Mouse (Mus musculus): ENCODE measurements around the gene Gli2.

The Gli2 gene

DNA sequence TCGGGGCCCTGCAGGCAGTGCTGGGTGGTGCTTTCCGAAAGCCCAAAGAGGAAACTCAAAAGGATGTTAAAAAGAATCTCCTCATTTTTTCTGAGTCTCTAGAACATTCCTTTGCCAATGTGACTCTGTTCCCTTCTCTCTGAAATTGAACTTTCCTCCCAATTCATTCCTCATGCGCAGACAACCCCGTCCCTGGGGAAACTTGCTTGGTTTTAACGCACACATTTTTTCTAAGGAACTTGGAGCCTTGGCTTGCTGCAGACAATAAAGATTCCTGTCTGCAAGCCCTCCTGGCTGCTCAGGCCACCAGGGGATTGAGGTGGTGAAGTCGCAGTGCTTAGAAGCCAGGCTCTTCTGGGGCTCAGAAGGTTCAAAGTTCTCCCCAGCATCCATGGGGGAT, 117.9 kb downstream of the Gli2 start:
- no peak for DNase-seq

DNA sequence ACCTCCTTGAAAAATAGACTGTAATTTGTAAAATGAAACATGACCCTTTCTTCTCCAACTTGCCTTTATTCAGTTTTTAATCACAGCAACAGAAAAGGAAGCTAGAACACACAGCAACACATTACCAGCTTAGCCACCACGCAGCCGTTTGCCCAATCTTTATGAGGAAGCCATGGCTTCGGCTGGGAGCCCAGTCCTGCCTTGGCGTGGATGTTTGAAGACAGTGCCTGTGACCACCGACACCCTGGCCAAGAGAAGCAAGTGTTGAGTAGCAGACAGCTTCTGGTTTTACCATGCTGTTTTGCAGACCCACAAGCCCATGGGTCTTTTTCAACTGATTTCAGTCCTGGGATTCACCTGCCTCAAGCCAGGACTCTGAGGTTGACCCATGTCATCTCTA, 121.3 kb downstream of the Gli2 start:
- DNase-seq: no peak

- DNase-seq: no peak
Measured at GRCm38 (mm10) chr1:118927543-118928354, 125.7 kb downstream of the Gli2 start.

GRCm38 (mm10) chr1:118926556-118926955, 126.9 kb downstream of the Gli2 start:
- no peak for DNase-seq

DNA sequence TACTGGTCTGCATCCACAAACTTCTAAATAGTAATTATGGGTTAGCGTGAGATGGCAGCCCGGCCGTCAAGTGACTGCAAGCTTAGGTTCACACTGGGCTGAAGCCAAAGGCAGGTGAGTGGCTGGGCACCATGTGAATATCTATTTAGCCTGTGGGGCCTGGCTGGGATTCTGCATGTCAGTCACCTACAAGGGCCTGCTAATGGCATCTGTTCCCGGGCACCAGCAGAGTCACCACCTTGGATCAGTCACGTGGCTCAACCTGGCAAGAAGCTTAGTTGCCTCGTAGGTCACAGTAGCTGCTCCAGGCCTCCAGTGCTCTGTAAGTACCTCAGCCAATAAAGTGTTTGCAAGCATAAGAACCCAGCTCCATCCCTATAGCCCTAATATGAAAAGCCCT, 131.2 kb downstream of the Gli2 start:
- no peak for DNase-seq

DNA sequence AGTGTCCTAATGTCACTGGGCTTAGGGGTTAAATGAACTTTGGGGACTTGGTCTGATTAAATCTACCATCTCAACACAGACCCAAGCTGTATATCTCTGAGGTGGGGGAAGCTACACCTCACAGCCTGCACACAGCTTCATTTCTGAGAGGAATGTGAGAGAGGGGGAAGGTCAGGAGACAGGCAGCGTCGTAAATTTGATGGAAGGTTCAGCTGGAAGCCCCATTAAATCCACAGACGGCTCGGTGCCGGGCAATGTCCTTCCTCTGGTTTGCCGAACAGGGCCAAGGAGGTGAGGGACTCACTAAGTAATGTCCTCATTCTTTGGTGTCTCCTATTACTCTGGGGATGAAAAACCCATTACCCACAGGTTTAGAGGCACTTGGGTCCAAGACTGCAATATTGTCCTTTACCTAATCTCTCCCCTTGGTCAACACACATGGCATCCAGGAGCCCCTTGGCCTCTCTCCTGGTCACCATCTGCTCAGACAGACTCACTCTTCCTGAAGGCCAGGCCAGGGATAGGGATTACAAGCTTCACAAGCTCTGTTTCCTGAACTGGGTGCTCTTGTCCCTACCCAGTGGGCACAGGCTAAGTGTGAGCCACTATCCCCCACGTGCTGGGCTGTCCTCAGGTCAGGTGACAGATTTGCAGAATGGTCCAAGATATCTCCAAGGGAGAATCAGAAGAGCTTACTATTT, 135.7 kb downstream of the Gli2 start:
- DNase-seq: no peak

- no peak for DNase-seq
Measured at GRCm38 (mm10) chr1:118916477-118917075, 136.8 kb downstream of the Gli2 start.

DNA sequence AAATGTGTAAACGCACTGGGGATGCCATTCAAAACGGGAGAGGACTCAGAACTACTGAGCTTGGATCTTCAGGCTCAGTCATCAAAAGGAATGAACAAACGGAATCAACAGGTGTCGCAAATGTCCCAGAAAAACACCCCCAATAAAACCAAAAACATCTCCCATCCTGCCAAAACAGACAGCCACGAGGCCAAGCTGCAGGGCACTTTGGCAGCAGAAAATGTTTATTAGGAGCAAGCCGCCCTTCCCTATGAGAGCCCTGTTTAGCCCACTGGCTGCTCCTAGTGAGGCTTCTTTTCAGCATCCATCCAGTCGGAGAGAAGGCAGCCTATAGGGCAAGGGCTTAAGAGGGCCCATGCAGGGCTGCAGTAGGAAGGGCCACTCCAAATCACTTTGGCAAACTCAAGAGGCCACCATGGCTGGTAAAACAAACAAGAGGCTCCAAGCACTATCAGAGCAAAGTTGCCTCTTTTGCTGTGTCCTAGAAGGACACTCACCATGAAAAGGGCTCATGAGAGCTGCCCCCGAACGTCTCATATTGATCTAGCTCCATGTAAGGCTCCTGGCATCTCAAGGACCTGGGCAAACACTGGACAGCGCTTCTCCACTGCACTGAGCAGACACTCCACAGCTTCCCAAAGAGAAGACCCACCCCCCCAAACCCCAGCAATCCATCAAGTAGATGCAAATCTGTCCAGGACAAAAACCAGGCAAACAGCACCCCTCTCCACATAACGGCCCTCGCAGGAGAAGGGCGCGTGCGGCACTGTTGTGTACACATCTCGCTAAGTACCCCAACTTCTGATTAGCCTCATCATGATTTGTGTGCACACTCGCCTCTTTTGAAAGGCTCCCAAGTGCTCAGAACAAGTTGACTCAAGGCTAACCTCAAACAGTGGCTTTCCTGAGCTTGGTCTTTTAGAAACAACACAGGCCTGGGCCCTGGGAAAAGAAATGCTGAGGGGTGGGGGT, 139.7 kb downstream of the Gli2 start:
- no peak for DNase-seq

GRCm38 (mm10) chr1:118912929-118913328, 140.5 kb downstream of the Gli2 start:
- no peak for DNase-seq

- DNase-seq: no peak
Measured at GRCm38 (mm10) chr1:118911427-118911727, 142.0 kb downstream of the Gli2 start.

- DNase-seq: no peak
Measured at GRCm38 (mm10) chr1:118910693-118911426, 142.6 kb downstream of the Gli2 start.

- DNase-seq: peak; percentile 20
Measured at GRCm38 (mm10) chr1:118909051-118909450, 144.4 kb downstream of the Gli2 start.

DNA sequence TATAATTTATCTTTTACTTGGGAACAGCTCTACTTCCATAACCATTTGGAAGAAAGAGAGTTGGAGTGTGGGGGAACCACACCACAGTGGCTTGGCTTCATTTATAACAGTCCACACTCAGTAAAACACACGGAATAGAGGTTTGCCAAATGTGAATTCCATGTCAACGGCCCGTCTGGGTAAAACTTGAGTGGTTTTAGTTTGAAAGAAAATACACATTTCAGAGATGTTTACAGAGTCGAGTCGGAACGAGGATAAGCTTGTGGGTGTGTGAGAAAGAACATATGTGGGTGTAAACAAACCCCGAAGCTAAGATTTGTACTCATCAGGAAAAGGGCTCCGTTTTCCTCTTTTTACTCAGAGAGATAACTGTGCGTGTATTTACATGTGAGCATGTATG, 145.8 kb downstream of the Gli2 start:
- DNase-seq: peak; percentile 27

GRCm38 (mm10) chr1:118905319-118905718, 148.1 kb downstream of the Gli2 start:
- DNase-seq: no peak

GRCm38 (mm10) chr1:118904909-118905308, 148.5 kb downstream of the Gli2 start:
- DNase-seq: no peak

- DNase-seq: no peak
Measured at GRCm38 (mm10) chr1:118904431-118904830, 149.0 kb downstream of the Gli2 start.

DNA sequence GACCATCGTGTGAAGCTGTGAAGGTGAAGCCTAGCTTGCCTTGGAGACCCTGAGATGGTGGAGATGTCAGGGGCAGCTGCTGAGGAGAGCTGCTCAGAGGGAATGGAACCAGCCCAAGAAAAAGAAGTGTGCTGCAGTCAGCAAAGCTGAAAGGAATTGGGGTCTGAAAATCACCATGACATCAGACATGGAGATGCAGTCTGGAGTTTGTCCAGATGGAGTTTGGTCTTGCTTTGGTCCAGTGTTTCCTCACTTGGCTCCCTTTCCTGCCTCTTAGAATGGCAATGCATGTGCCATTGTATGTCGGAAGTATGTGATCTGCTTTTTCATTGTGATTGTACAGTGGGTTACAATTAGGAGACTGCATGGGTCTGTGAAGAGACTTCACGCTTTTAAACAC, 149.7 kb downstream of the Gli2 start:
- no peak for DNase-seq

DNA sequence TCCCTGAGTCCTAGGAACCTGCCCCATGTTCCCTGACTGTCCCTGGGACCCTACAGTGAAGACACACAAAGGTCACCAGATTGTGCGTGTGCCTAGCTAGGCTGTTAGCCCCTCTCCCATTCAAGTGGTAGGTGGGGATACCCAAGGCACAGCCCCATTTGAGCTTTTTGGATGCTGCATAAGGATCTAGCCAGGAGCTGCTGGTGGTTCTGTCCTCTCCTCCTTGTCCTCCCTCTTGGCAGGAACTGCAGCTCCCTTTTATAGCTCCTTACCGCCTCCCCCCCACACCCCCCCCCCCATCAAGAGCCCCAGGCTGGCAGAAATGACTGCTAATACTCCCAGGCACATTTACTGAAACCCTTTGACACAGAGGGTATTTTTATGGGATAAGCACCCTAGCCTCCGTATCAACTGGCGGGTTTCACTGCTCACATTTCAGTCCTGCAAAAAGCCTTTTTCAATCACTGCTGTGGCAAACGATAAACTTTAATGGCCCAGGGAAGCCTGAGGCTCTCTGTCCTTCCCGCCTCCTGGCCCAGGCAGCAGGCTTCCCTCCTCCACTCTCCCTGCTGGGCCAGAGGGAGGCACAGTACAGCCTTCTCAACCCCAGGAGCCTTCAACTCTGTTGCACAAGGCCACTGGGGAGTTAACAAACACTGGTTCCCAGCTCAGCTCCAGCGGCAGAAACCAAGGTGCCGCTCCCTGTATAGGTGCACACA, 151.4 kb downstream of the Gli2 start:
- DNase-seq: no peak

DNA sequence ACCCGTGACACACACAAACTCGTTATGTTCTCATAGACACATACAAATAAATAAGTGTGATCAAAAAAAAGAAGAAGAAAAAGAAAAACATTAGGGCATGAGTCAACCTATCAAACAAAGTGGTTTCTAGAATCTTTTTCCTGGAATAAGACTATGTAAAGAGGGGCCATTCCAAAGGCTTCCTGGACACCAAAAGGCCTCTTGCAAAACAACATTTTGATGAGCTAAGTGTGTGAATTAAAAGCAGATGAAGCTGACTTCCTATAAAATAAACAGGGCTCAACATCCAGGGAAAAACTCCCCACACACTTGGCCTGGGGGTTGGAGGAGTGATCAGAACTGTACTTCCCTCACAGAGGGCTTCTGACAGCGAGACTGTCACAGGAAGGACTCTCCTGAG, 155.1 kb downstream of the Gli2 start:
- DNase-seq: no peak

DNA sequence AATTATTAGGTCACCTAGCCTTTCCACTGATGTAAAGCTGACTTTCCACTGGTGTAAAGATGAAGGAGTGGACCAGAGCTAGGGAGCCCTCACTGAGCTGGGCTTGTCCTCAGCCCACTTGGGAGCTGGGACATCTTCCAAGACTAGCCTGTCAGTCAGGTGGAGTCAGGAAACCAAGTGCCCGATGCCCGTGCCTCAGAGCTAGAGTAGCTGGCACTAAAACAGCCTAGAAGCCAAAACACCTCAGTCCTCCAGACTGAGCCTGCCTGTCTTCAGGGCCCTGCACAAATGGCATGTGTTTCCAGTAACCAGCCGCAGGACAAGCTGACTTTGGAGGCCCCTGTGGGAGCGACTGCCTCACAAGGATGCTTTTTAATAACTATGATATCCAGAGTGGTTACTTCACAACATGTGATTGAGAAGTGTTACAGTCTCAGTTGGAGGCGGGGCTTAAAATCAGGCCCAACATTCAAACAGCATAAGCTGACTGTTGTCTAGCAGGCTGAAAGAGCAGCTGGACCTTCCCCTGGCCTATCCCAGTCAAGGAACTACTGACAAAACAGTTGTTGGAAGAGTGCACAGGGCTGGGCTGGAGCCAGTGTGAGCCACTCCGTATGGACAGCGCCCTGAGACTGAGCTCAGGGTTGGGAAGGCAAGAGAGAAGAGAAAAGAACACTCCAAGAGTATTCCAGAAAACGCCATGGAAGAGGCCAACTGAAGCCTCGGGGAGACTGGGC, 158.2 kb downstream of the Gli2 start:
- no peak for DNase-seq

DNA sequence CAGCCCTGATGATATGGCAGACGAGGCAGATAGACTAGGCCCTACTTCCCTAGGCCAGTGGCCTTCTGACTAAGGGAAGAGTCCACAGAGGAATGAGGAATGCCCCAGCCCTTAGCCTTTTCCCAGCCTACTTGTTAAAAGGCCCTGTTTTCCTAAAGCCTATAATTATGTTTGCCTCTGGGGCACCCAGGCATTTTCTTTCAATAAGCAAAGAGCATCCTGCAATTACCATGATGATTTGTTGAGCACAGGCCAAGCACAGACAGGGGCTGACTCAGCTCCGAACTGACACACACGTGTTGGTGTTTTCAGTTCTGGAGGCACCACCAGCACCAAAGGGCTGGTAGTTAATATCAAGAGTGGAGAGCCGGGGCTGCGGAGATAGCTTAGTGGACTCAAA, 162.0 kb downstream of the Gli2 start:
- DNase-seq: no peak
